Mouse (Mus musculus): ENCODE measurements around the gene Sprn.

GRCm38 (mm10) chr7:140122765-140123164, 31.9 kb downstream of the Sprn start:
- TF ChIP-seq POLR2A (IDR thresholded peaks at IDR 0.05; ENCODE audit: extremely low read depth, insufficient read depth, low read length) (no peak), CTCF (IDR thresholded peaks at IDR 0.05; ENCODE audit: low read depth, low read length) (no peak)

All from liver, adult 2 months (tissue).